ENCODE assay signal across 21 mouse cellular contexts in genomic region chr13:54115779-54116178, GRCm38 (mm10).
"Had no signal": no experiment of that assay in that cellular context is flagged by ENCODE, and none has a peak within 500 bp of the region (broad histone marks: within the 10 kb centered on the region; RNA-seq: fewer than 3 reads in every experiment).

No protein-coding gene starts in this region.

- H3K27ac ChIP-seq: kidney, embryonic 15.5 days; left cerebral cortex, adult 2 months; liver, embryonic 13.5 days; midbrain, embryonic 13.5 days; neural tube, embryonic 12.5 days; neural tube, embryonic 15.5 days; stomach, postnatal 0 days had no signal

- H3K9me3 ChIP-seq: kidney, embryonic 15.5 days; liver, embryonic 13.5 days; neural tube, embryonic 15.5 days had no signal

- H3K4me2 ChIP-seq: kidney, embryonic 15.5 days; liver, embryonic 13.5 days; midbrain, embryonic 13.5 days; neural tube, embryonic 12.5 days; neural tube, embryonic 15.5 days had no signal

- H3K27me3 ChIP-seq: kidney, embryonic 15.5 days; liver, embryonic 13.5 days; midbrain, embryonic 13.5 days; neural tube, embryonic 12.5 days; neural tube, embryonic 15.5 days had no signal

- H3K4me1 ChIP-seq: kidney, embryonic 15.5 days; liver, embryonic 13.5 days; neural tube, embryonic 15.5 days had no signal

- H3K9ac ChIP-seq: kidney, embryonic 15.5 days; liver, embryonic 13.5 days; midbrain, embryonic 13.5 days; neural tube, embryonic 12.5 days; neural tube, embryonic 15.5 days had no signal

- H3K36me3 ChIP-seq: kidney, embryonic 15.5 days; liver, embryonic 13.5 days; midbrain, embryonic 13.5 days; neural tube, embryonic 12.5 days; neural tube, embryonic 15.5 days had no signal

- DNase-seq: kidney, adult 11 months; kidney, adult 8-10 months; kidney, postnatal 10 days; kidney, postnatal 4 days; layer of hippocampus, adult 9-11 months; layer of hippocampus, postnatal 36 days; liver, embryonic 13.5 days; lung, adult 2 months; lung, postnatal 14 days; lung, postnatal 4 days; right cerebral cortex, adult 18-20 months; right cerebral cortex, postnatal 14 days; right cerebral cortex, postnatal 4 days; thymus, adult 18-20 months; thymus, postnatal 36 days had no signal

- ATAC-seq: midbrain, embryonic 13.5 days had no signal

- H3K4me3 ChIP-seq: kidney, embryonic 15.5 days; left cerebral cortex, adult 2 months; liver, embryonic 13.5 days; midbrain, embryonic 13.5 days; neural tube, embryonic 12.5 days; neural tube, embryonic 15.5 days had no signal
